Mouse (Mus musculus) ovary, postnatal 36 days (tissue): ENCODE measurements around the gene Zc3h14.
A peak's percentile ranks its signal among the peaks of the same experiment; 100 is the strongest.

Experiments
- DNase-seq: peaks from one replicate; pipeline ENCODE4 v3.0.0; 2022; ENCODE audit warnings: low spot score, mixed read lengths

Zc3h14 gene

GRCm38 (mm10) chr12:98746746-98747379 is at the start of gene Zc3h14:
TSS of gene Zc3h14 (plus strand) at chr12:98746964.
- peak; percentile 94 for DNase-seq

- DNase-seq = no peak
These were observed 49.6 kb upstream of the Zc3h14 start for GRCm38 (mm10) chr12:98697202-98697601.

DNA sequence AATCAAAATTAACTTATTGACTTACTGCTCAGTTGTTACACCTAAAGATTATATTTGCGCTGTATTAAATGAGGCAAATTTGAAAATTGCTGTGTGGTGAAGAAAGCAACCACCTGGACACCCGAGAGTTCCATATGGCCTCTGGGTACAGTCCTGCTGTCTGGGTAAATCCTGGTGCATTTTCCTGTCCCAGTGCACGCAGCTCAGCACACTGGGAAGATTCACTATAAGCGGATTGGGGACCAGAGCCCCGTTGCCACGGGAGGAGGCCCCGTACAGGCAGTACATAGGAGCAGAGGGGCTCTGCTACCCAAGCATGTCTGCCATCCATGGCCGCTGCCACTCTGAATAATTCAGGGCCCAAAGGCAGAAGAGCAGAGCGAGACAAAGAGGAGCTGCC is 45.2 kb upstream of the Zc3h14 start:
- DNase-seq = no peak

DNA sequence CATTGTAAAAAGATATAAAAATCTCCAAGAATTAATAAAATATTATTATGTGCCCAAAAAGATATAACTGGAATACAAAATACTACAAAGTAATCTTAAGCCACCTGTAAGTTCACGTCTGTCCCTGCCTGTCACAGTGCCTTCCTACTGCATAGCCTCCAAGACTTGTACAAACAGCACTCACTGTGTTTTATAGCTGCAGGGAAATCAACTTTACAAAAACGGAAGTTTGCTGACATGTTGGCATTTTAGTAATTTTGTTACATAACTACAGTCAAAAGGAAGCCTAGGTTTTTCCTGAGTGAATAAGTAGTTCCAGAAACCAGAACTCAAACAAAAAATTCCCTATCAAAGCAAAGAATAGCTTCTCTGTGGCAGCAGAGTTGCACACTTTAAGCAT is 43.2 kb upstream of the Zc3h14 start:
- no peak for DNase-seq

DNA sequence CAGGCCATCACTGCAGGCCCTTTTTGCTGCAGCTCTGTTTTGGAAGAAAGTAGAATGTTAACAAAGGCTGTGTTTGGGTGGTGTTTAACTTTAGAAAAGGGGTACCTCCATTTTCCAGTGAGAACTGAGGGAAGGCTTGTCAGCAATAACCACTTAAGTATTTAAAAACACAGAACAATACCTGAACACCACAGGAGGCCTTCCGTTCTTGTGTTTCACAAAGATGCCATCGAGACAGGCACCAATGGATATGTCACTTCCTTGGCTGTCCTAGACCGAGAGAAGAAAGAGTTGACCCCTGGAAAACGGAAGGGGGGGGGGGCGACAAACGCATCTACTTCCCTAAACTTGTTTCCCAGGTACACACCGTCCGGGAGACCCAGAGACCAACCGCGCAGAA is 42.8 kb upstream of the Zc3h14 start:
- DNase-seq = no peak

DNA sequence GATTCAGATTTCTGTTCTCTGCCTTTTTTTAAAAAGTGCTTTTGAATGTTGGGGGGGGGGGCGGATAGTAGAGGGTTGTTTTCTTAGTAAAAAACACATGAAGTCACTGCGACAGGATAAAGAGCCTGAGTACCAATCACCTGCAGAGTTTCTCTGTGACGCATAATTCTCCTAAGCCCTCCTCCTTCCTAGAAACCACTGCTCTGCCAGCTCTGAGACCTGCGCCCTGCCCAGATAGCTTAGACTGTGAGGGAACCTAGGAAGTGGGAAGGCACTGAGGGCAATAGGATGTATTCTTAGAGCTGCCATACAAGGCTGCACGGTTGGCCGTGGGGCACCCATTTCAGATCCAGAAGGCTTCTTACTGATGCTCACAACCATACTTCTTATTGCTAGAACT is 33.9 kb upstream of the Zc3h14 start:
- DNase-seq = no peak

- DNase-seq = no peak
These were observed 33.1 kb upstream of the Zc3h14 start for GRCm38 (mm10) chr12:98713621-98714103.

DNA sequence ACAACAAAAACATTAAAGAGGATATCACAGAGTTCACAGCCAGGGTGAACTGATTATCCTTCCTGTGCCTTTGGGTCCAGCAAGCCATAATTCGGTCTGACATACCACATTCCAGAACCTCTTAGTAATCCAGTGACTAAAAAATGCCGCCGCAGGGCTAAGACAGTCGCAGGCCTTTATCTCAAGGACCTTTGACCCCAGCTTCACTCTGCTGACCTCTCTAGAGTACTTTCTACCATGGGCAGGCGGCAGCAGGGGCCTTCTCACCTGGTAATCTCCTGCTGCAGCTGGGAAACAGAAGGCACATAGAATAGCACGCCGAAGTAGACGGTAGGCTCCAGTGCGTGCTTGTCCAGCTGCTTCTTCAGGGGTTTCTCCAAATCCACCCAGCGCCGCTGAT is 32.0 kb upstream of the Zc3h14 start:
- DNase-seq = no peak

DNA sequence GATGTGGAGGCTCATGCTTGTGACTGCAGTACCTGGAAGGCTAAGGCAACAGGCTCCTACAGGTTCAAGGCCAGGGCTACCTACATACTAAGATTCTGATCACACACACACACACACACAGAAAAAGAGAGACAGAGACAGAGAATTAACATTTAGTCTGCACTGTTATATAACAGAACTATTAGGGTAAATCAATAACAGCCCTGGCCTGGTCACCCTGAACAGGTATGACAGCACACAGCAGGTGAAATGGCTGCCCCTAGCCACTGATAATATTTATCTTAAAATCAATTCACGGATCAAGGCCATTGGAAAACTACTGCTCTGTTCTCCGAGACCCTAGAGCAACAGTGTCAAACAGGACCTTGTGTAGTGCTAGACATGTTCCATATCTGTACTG is 30.6 kb upstream of the Zc3h14 start:
- no peak for DNase-seq

DNA sequence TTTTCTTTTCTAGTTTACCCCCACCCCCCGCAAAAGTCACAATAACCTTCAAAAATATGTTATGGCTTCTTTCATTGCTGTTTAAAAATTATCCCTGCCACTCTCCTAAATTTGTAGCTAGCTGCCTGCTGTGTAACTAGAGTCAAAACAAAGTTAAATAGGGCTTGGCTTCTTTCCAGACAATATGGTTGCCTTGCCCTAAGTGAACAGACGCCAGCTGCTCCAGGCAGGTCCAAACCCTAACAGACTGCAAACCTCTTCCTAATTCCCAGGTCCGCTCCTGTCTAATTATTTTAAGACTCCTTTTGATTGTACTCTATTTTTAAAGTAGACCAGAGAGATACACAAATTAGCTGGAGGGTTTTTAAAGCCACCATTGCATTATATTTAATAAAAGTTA is 26.1 kb upstream of the Zc3h14 start:
- DNase-seq = no peak

- no peak for DNase-seq
These were observed 25.7 kb upstream of the Zc3h14 start for GRCm38 (mm10) chr12:98721030-98721429.

DNA sequence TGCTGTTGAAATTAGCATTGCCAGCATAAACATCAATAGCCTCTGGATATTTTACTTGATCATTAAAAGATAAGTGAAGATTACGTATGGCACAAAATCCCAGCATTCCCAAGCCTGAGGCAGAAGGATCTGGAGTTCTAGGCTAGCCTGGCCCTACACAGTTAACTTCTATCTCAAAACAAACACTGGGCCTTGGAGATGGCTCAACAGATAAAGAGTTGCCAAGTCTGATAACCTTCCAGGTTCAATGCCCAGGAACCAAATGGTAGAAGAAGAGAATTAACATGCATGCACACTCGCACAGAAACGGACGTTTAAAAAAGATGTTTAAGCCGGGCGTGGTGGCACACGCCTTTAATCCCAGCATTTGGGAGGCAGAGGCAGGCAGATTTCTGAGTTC is 22.5 kb upstream of the Zc3h14 start:
- DNase-seq = no peak

DNA sequence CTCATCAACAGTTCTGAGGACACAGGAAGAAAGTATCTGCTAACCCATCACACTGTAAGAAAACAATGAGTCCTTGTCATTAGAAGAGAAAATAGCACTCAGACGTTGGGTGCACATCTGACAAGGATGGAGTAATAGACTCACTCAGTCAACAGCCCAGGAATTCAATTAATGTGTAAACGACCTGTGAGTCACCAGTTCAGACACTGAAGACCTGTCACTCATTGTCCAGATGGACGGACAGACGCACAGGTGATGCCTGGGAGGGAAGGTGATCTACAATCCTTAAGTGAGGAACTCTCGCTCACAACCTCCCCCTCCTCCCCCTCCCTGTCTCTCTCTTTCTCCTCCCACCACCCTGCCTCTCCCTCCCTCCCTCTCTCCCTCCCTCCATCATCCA is 21.8 kb upstream of the Zc3h14 start:
- DNase-seq = no peak

DNA sequence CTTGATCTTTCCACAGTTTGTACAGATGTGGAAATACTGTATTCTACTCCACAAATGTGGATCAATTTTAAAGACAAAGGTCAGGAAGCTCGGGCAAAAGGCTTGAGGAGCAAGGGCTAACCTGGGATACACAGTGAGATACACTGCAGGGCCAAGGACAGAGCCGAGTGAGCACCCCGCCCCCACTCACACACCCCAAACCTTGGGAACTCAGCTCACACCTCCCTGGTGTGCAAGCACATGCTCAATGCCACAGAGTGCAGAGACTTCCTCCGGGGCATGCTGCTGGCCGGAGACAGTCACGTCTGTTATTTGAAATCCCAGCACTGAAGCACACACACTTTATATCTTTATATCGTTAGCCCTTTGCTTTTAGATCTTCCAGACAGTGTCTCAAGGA is 20.7 kb upstream of the Zc3h14 start:
- DNase-seq = no peak

- DNase-seq = no peak
These were observed 19.6 kb upstream of the Zc3h14 start for GRCm38 (mm10) chr12:98727186-98727585.

GRCm38 (mm10) chr12:98730682-98731081 is 16.1 kb upstream of the Zc3h14 start:
- no peak for DNase-seq

DNA sequence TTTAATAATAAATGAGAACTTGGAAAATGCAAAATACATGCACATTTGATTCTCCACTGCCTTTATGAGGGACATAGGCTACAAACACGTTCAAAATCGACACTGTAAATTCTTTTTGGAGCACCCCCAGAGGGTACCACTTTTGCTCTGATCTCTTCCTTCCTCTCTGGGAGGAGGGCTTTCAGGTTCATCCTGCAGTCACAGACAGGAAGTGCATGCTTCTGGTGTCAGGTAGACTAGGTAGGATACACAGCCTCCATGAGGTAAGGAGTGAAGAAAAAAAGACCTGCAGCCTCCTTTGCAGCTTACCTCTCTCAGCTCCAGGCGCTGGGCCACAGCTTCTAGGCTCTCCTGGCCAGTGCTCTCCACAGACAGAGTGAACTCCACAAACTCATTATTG is 13.6 kb upstream of the Zc3h14 start:
- DNase-seq = no peak

DNA sequence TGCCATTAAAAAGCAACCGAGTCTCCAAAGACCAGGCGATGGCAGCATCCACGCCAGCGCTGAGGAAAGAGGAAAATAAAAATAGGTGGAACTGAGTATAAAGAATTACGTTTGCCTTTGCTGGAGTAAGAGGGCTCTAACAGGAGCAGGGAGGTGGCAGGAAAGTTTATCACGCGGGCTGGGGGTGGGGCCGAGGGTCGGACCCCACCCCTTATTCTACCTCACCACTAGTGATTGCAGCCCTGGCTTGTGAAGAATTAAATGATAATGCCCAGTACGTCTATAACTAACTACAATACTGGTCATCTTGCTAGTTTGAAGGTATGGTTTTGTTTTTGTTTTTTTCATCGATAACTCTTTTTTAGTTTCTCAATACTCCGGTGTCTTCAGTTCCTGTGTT is 13.0 kb upstream of the Zc3h14 start:
- no peak for DNase-seq

GRCm38 (mm10) chr12:98734246-98734879 is 12.4 kb upstream of the Zc3h14 start:
- peak; percentile 87 for DNase-seq

- DNase-seq = no peak
These were observed 11.6 kb upstream of the Zc3h14 start for GRCm38 (mm10) chr12:98734880-98735801.

DNA sequence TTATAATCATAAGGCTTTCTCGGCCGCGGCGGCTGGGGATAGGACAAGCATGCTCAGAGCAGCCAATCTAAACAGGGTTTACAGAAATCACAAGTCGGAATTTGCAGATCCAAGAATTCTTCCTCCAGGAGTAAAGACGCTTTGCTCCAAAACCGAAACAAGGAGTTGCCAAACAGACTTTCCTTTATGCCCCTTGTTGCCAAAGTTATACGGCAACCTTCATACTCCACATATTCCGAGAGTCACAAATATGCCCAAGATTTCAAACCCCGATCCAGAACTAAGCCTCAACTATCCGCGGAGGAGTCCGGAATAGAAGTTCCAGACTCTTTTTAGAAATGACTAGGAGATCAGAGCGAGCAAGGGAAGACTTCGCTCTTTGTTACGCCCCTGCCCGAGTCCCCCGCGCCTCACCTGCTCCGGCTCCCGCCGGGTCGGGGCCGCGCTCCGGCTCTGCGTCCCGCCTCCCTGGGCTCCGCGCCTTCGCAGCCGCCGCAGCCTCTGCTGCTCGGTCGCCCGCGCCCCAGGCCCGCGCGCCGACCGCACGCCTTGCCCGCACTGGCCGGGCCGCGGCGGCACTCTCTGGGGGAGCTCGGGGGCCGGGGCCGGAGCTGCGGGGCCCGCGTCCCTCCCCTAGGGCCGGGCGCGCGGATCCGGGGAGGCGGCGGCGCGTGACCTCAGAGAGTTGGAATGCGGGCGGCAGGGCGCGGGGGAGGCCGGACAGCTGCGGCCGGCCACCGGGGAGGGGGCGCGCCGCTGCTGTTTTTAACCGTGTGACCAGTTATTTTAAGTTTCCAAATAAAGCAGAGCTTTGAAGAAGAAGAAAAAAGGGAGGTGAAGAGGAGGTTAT is 9.6 kb upstream of the Zc3h14 start, which contains the start of gene Ptpn21:
TSS of gene Ptpn21 (minus strand) at position 455 of the 850 bp plus-strand sequence.
- DNase-seq = peak; percentile 77
